Mouse (Mus musculus): Measurements from ENCODE around the gene Adarb1. TPM values are rescaled to one million over a fixed set of nuclear protein-coding genes. Genes with fewer than 3 reads are reported as not detected.
"Not testable (repeated sequence)": the region's sequence is repeated elsewhere in the genome, so short reads cannot be mapped to it uniquely, and the experiment has no call there.

Adarb1 gene
- polyA plus RNA-seq, 1 experiment = 22.4 TPM

DNA sequence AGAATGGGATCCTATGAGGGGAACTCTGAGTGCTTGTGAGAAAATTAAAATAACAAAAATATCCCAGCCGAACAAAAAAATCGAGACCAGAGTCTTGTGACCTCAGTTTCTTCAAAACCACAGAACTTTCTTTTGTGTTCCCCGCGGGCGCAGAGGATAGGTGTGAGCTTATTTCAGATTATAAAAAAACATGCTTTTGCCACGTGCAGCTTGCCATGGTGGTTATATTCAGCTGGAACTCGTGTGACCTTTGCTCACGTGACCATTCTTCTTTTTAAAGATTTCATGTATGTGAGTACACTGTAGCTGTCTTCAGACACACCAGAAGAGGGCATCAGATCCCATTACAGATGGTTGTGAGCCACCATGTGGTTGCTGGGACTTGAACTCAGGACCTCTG is 128.5 kb downstream of the Adarb1 start:
- DNase-seq (ENCODE audit: low read depth) = no peak
- TF ChIP-seq POLR2A (IDR thresholded peaks at IDR 0.05; ENCODE audit: borderline replicate concordance, extremely low read depth, insufficient read depth, insufficient read length, poor library complexity, severe bottlenecking) (no peak), CTCF (IDR thresholded peaks at IDR 0.05; ENCODE audit: borderline replicate concordance, extremely low read depth, insufficient read depth, insufficient read length) (no peak)

DNA sequence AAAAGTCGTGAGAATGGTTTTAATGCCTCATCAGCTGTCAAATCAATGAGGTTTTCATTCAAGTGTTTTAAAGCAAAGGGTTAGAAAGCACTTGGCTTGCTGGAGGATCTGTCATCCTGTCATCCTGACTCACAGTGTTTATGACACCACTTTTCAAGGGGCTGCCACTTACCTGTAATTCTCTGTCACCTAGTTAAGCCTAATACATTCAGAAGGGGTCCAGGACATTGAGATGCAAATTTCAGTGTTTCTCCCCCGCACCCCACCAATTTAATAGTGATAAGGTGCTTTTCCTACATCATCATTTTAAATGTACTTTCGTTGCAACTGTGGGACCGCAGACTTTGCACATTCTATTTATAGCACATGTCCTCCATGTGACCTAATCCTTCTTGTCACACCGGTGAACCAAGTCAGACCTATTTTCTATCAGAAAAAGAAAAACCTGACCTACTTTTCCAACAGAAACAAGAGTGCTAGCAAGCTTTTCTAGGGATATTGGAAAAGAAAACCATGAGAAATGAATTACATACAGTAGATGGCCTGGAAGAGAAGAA is 129.4 kb downstream of the Adarb1 start:
- TF ChIP-seq POLR2A (IDR thresholded peaks at IDR 0.05; ENCODE audit: borderline replicate concordance, extremely low read depth, insufficient read depth, insufficient read length, poor library complexity, severe bottlenecking) (no peak), CTCF (IDR thresholded peaks at IDR 0.05; ENCODE audit: borderline replicate concordance, extremely low read depth, insufficient read depth, insufficient read length) (no peak)
- peak; percentile 62 for DNase-seq (ENCODE audit: low read depth)

- TF ChIP-seq POLR2A (IDR thresholded peaks at IDR 0.05; ENCODE audit: borderline replicate concordance, extremely low read depth, insufficient read depth, insufficient read length, poor library complexity, severe bottlenecking) (no peak), CTCF (IDR thresholded peaks at IDR 0.05; ENCODE audit: borderline replicate concordance, extremely low read depth, insufficient read depth, insufficient read length) (no peak)
- no peak for DNase-seq (ENCODE audit: low read depth)
These were observed 130.4 kb downstream of the Adarb1 start for GRCm38 (mm10) chr10:77287626-77288025.

DNA sequence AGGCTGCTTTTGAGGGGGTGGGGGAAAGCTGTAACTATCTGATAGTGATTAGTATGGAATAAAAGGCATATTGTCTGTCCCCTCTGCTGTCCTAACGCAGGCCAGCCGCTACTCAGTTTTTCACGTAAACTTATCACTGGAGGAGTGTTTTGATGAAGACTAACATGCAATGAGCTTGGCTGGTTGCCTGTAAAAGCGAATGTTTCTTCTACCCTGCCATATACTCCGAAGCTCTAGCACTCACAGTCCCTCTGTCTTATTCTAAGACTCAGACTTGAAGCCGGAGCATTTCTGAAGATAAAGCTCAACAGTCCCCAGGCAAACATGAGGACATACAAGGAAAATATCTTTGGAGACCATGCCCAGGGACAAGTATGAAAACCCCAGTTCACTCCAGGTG is 133.2 kb downstream of the Adarb1 start:
- no peak for DNase-seq (ENCODE audit: low read depth)
- no peak for TF ChIP-seq CTCF (IDR thresholded peaks at IDR 0.05; ENCODE audit: borderline replicate concordance, extremely low read depth, insufficient read depth, insufficient read length)
- TF ChIP-seq POLR2A (IDR thresholded peaks at IDR 0.05; ENCODE audit: borderline replicate concordance, extremely low read depth, insufficient read depth, insufficient read length, poor library complexity, severe bottlenecking) = no peak

- peak; percentile 86 for DNase-seq (ENCODE audit: low read depth)
- TF ChIP-seq CTCF (IDR thresholded peaks at IDR 0.05; ENCODE audit: borderline replicate concordance, extremely low read depth, insufficient read depth, insufficient read length) (peak; percentile 94), POLR2A (IDR thresholded peaks at IDR 0.05; ENCODE audit: borderline replicate concordance, extremely low read depth, insufficient read depth, insufficient read length, poor library complexity, severe bottlenecking) (no peak)
These were observed 135.2 kb downstream of the Adarb1 start for GRCm38 (mm10) chr10:77282822-77283221.

DNA sequence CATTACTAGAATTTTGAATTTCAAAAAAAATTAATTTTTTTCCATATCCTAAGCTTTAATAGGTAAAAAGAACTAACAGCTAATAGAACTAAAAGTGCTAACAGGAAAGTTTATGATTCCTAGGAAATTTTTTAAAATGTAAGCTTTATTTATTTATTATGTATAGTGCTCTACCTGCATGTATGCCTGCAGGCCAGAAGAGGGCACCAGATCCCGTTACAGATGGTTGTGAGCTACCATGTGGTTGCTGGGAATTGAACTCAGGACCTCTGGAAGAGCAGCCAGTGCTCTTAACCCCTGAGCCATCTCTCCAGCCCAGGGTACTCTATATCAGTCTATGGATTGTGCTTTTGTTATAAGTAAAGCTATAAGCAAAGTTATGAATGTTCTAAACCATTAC is 136.0 kb downstream of the Adarb1 start:
- DNase-seq (ENCODE audit: low read depth) = not testable (repeated sequence)

DNA sequence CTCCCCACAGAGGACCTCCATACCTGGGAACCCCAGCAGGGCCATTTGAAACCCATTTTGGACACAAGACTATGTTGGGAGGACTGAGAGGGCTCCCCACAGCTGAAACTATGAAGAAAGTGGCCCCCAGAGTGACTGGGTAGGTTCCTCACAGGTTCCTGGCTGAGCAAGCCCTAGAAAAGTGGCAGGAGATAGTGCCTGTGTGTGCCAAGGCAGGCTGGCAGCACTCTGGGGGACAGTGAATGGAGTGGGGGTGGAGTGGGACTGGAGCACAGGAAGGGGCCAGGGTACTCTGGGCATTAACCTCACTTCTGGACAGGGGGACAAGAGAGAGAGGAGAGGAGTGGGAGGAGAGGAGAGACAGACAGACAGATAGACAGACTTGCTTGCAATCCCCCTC is 144.3 kb downstream of the Adarb1 start:
- TF ChIP-seq CTCF (IDR thresholded peaks at IDR 0.05; ENCODE audit: borderline replicate concordance, extremely low read depth, insufficient read depth, insufficient read length) = no peak
- no peak for TF ChIP-seq POLR2A (IDR thresholded peaks at IDR 0.05; ENCODE audit: borderline replicate concordance, extremely low read depth, insufficient read depth, insufficient read length, poor library complexity, severe bottlenecking)
- DNase-seq (ENCODE audit: low read depth) = no peak

DNA sequence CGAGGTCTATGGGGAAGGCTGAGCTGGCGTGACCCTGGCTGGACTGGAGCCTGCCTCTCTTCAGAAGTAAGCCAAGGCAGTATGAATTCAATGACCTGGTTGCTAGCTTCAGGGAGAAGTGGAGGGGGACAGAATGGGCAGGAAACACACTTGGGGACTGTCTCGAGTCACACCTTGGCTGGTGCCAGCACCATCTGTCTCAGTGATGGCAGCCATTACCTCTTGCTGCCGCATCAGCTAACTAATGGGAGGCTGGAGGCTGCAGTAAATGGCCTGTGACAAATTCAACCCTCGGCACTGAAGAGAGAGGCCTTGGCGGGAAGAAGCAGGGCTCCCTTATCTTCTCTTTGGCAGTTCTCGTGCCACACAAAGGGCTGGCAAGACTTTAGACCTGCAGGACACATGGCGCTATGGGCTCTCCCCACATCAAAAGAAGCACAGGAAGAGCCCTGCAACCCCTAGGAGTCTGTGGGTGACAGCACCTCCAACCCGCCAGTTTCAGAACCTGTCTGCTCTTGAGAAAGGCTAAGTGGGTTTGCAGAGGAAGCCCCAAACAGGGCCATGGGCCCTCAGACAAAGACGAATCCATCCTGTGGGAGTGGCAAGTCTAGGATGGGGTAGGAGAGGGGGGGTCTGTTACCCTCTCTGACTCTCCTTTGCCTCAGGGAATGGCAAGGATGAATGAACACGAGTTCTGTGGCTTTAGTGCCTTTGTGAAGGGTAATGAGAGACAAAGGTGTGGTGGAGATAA is 144.9 kb downstream of the Adarb1 start:
- TF ChIP-seq CTCF (IDR thresholded peaks at IDR 0.05; ENCODE audit: borderline replicate concordance, extremely low read depth, insufficient read depth, insufficient read length) (no peak), POLR2A (IDR thresholded peaks at IDR 0.05; ENCODE audit: borderline replicate concordance, extremely low read depth, insufficient read depth, insufficient read length, poor library complexity, severe bottlenecking) (no peak)

GRCm38 (mm10) chr10:77269129-77269528 is 148.9 kb downstream of the Adarb1 start:
- no peak for DNase-seq (ENCODE audit: low read depth)
- TF ChIP-seq POLR2A (IDR thresholded peaks at IDR 0.05; ENCODE audit: borderline replicate concordance, extremely low read depth, insufficient read depth, insufficient read length, poor library complexity, severe bottlenecking) = no peak
- TF ChIP-seq CTCF (IDR thresholded peaks at IDR 0.05; ENCODE audit: borderline replicate concordance, extremely low read depth, insufficient read depth, insufficient read length) = no peak

More for the DNA sequence above, 144.9 kb downstream of the Adarb1 start:
- DNase-seq (ENCODE audit: low read depth) = peak; percentile 67

DNA sequence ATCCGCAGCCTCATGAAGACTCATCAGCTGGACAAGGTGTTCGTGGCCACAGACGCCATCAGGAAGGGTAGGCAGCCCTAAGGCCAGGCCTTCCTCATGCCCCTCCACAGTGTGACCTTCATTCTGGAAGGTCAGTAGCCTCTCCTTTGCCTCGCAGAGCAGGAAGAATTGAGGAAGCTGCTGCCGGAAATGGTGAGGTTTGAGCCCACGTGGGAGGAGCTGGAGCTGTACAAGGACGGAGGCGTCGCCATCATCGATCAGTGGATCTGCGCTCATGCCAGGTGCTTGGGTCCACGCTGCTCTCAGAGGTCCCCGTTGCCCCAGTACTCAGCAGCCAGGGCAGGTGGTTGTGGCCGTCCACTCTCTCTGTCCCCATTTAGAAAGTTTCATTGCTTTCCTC is 151.0 kb downstream of the Adarb1 start:
- no peak for DNase-seq (ENCODE audit: low read depth)
- TF ChIP-seq POLR2A (IDR thresholded peaks at IDR 0.05; ENCODE audit: borderline replicate concordance, extremely low read depth, insufficient read depth, insufficient read length, poor library complexity, severe bottlenecking) = no peak
- no peak for TF ChIP-seq CTCF (IDR thresholded peaks at IDR 0.05; ENCODE audit: borderline replicate concordance, extremely low read depth, insufficient read depth, insufficient read length)

- no peak for DNase-seq (ENCODE audit: low read depth)
- TF ChIP-seq CTCF (IDR thresholded peaks at IDR 0.05; ENCODE audit: borderline replicate concordance, extremely low read depth, insufficient read depth, insufficient read length) (no peak), POLR2A (IDR thresholded peaks at IDR 0.05; ENCODE audit: borderline replicate concordance, extremely low read depth, insufficient read depth, insufficient read length, poor library complexity, severe bottlenecking) (no peak)
These were observed 151.8 kb downstream of the Adarb1 start for GRCm38 (mm10) chr10:77266281-77266680.

- DNase-seq (ENCODE audit: low read depth) = no peak
- no peak for TF ChIP-seq CTCF (IDR thresholded peaks at IDR 0.05; ENCODE audit: borderline replicate concordance, extremely low read depth, insufficient read depth, insufficient read length)
- TF ChIP-seq POLR2A (IDR thresholded peaks at IDR 0.05; ENCODE audit: borderline replicate concordance, extremely low read depth, insufficient read depth, insufficient read length, poor library complexity, severe bottlenecking) = no peak
These were observed 157.7 kb downstream of the Adarb1 start for GRCm38 (mm10) chr10:77260166-77260875.

All from brain, embryonic 14.5 days (tissue).